Comparison of ENCODE assay signal across 26 mouse cellular contexts in the genomic region with DNA sequence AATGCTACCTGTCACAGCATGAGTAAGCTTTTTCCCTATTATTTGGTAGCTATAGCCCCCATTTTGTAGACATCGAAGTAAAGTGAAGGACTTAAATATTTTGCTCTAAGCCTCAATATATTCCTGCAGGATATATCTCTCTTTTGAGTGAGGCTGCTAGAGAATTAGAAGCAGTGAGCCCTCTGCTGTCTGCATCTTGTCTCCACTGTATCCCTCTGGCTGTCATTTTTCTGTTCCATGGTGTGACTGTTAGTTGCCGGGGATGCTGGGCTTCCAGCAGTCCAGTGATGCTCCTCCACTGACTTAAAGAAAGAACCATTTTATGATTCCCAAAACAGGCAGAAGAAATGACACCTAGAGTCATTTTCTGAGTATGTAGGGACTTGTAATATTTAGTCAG.
"Had no signal": no experiment of that assay in that cellular context is flagged by ENCODE, and none has a peak within 500 bp of the region (broad histone marks: within the 10 kb centered on the region; RNA-seq: fewer than 3 reads in every experiment).

No protein-coding gene starts in this region.

- H3K9ac ChIP-seq: heart, embryonic 13.5 days; heart, embryonic 15.5 days; hindbrain, embryonic 13.5 days; hindbrain, embryonic 15.5 days; kidney, embryonic 15.5 days; limb, embryonic 13.5 days; limb, embryonic 15.5 days; liver, embryonic 12.5 days had no signal

- H3K36me3 ChIP-seq: heart, embryonic 13.5 days; heart, embryonic 15.5 days; hindbrain, embryonic 13.5 days; hindbrain, embryonic 15.5 days; kidney, embryonic 15.5 days; limb, embryonic 13.5 days; limb, embryonic 15.5 days; liver, embryonic 12.5 days had no signal

- H3K27ac ChIP-seq: heart, adult 2 months; heart, embryonic 13.5 days; heart, embryonic 15.5 days; hindbrain, embryonic 13.5 days; hindbrain, embryonic 15.5 days; hindbrain, postnatal 0 days; kidney, embryonic 15.5 days; kidney, postnatal 0 days; limb, embryonic 13.5 days; limb, embryonic 15.5 days; liver, embryonic 12.5 days had no signal

- ATAC-seq: hindbrain, postnatal 0 days; intestine, embryonic 16.5 days; liver, embryonic 12.5 days had no signal

- H3K4me1 ChIP-seq: heart, embryonic 13.5 days; heart, embryonic 15.5 days; hindbrain, embryonic 13.5 days; hindbrain, embryonic 15.5 days; kidney, embryonic 15.5 days; limb, embryonic 13.5 days; limb, embryonic 15.5 days; liver, embryonic 12.5 days had no signal

- DNase-seq: gastrocnemius, postnatal 14 days; gastrocnemius, postnatal 36 days; heart, adult 11 months; heart, adult 2 months; heart, postnatal 14 days; heart, postnatal 36 days; kidney, adult 11 months; kidney, adult 2 months; kidney, adult 9 months; kidney, postnatal 14 days; kidney, postnatal 36 days; layer of hippocampus, adult 9-11 months; layer of hippocampus, postnatal 36 days; left cerebral cortex, postnatal 4 days had no signal

- H3K9me3 ChIP-seq: heart, embryonic 13.5 days; heart, embryonic 15.5 days; hindbrain, embryonic 15.5 days; kidney, embryonic 15.5 days; limb, embryonic 13.5 days; limb, embryonic 15.5 days; liver, embryonic 12.5 days had no signal

- H3K4me2 ChIP-seq: heart, embryonic 11.5 days; heart, embryonic 13.5 days; heart, embryonic 15.5 days; hindbrain, embryonic 13.5 days; hindbrain, embryonic 15.5 days; kidney, embryonic 15.5 days; limb, embryonic 13.5 days; limb, embryonic 15.5 days; liver, embryonic 12.5 days had no signal

- H3K27me3 ChIP-seq: heart, embryonic 13.5 days; heart, embryonic 15.5 days; hindbrain, embryonic 13.5 days; hindbrain, embryonic 15.5 days; kidney, embryonic 15.5 days; limb, embryonic 13.5 days; limb, embryonic 15.5 days; liver, embryonic 12.5 days had no signal

- H3K4me3 ChIP-seq: heart, adult 2 months; heart, embryonic 13.5 days; heart, embryonic 15.5 days; hindbrain, embryonic 13.5 days; hindbrain, embryonic 15.5 days; kidney, embryonic 15.5 days; limb, embryonic 13.5 days; limb, embryonic 15.5 days; liver, embryonic 12.5 days had no signal
